31 mouse cellular contexts compared by ENCODE assay signal in genomic region chr10:52170489-52170888, GRCm38 (mm10). TPM values are rescaled to one million over a fixed set of nuclear protein-coding genes. Genes with fewer than 3 reads are reported as not detected.
DNase-seq lines count a peak whose midpoint lies in the region; ATAC-seq and TF ChIP-seq lines count a peak whose summit lies in the region.
"Had no signal": no experiment of that assay in that cellular context is flagged by ENCODE, and none has a peak within 500 bp of the region (broad histone marks: within the 10 kb centered on the region; RNA-seq: fewer than 3 reads in every experiment).

No protein-coding gene starts in this region.

- H3K4me1 ChIP-seq in kidney, embryonic 16.5 days (ENCODE audit: insufficient read depth, low read length): 0 out of 2 replicates have a peak, but pooled peaks cover 5% of the 10 kb centered on the region
- H3K4me1 ChIP-seq in kidney, adult 2 months (ENCODE audit: control insufficient read depth, insufficient read depth, low read length): 0 out of 2 replicates have a peak, but pooled peaks cover 2% of the 10 kb centered on the region
- H3K4me1 ChIP-seq: embryonic facial prominence, embryonic 12.5 days; limb, embryonic 12.5 days; liver, embryonic 15.5 days had no signal

- no peaks in the 10 kb centered on the region for H3K36me3 ChIP-seq in kidney, embryonic 16.5 days (ENCODE audit: insufficient read depth, low read length)
- H3K36me3 ChIP-seq in kidney, adult 2 months (ENCODE audit: control insufficient read depth, insufficient read depth, low read length): no peaks in the 10 kb centered on the region
- H3K36me3 ChIP-seq: embryonic facial prominence, embryonic 12.5 days; limb, embryonic 12.5 days; liver, embryonic 15.5 days had no signal

- DNase-seq in kidney, adult 2 months: no peak
- peak; percentile 30 for DNase-seq in lung, postnatal 36 days
- no peak for DNase-seq in lung, postnatal 4 days
- peak; percentile 59 for DNase-seq in fat pad, adult 2 months (ENCODE audit: extremely low read depth, low read depth, low spot score)
- DNase-seq in heart, adult 11 months: no peak
- DNase-seq in left cerebral cortex, adult 18-20 months (ENCODE audit: low spot score in 2 of 2): no peak
- DNase-seq: cerebellum, adult 11-12 months; cerebellum, adult 9-11 months; embryo, embryonic 11 days; gastrocnemius, adult 2 months; gastrocnemius, postnatal 36 days; kidney, adult 18-20 months; layer of hippocampus, adult 9-11 months; midbrain, embryonic 14.5 days had no signal

- no peak for ATAC-seq in kidney, embryonic 16.5 days (ENCODE audit: low FRiP score, low TSS enrichment)
- ATAC-seq: forebrain, embryonic 16.5 days; Patski had no signal

- TF ChIP-seq POLR2A in kidney, adult 2 months (IDR thresholded peaks at IDR 0.05; ENCODE audit: low read depth, low read length): no peak

- H3K27ac ChIP-seq in kidney, embryonic 16.5 days (ENCODE audit: low read length): 0 out of 2 replicates have a peak overlapping the region, but pooled peaks have one; percentile 15
- no peak overlapping the region for H3K27ac ChIP-seq in kidney, adult 2 months (ENCODE audit: insufficient read depth, low read depth, low read length)
- H3K27ac ChIP-seq: embryonic facial prominence, embryonic 12.5 days; gastrocnemius, adult 2 months; limb, embryonic 12.5 days; liver, embryonic 15.5 days had no signal

- no peaks in the 10 kb centered on the region for H3K9me3 ChIP-seq in kidney, embryonic 16.5 days (ENCODE audit: low read length)
- H3K9me3 ChIP-seq: embryonic facial prominence, embryonic 12.5 days; limb, embryonic 12.5 days; liver, embryonic 15.5 days had no signal

- WGBS in kidney, embryonic 16.5 days: 93% methylated on average over 1 of the region's 1 CpGs
- 90% methylated on average over 1 of the region's 1 CpGs for WGBS in kidney, adult 2 months

- H3K4me2 ChIP-seq in kidney, embryonic 16.5 days (replicated peaks; ENCODE audit: low read depth, low read length): no peak overlapping the region
- H3K4me2 ChIP-seq: embryonic facial prominence, embryonic 12.5 days; limb, embryonic 12.5 days; liver, embryonic 15.5 days had no signal

- no peaks in the 10 kb centered on the region for H3K27me3 ChIP-seq in kidney, embryonic 16.5 days (ENCODE audit: insufficient read depth, low read length)
- no peaks in the 10 kb centered on the region for H3K27me3 ChIP-seq in kidney, adult 2 months (replicated peaks; ENCODE audit: control insufficient read depth, insufficient read depth, low read length)
- H3K27me3 ChIP-seq: CH12.LX; embryonic facial prominence, embryonic 12.5 days; limb, embryonic 12.5 days; liver, embryonic 15.5 days; Patski had no signal

- no peak overlapping the region for H3K4me3 ChIP-seq in kidney, embryonic 16.5 days (ENCODE audit: low read length)
- H3K4me3 ChIP-seq in kidney, adult 2 months (ENCODE audit: insufficient read depth, low read depth, low read length): no peak overlapping the region
- H3K4me3 ChIP-seq: embryonic facial prominence, embryonic 12.5 days; gastrocnemius, adult 2 months; limb, embryonic 12.5 days; liver, embryonic 15.5 days had no signal

- no peak for TF ChIP-seq CTCF in kidney, adult 2 months (conservative IDR thresholded peaks at IDR 0.05; ENCODE audit: insufficient read depth, insufficient read length, low read depth, low read length)

- H3K9ac ChIP-seq in kidney, embryonic 16.5 days (replicated peaks; ENCODE audit: low read length): no peak overlapping the region
- H3K9ac ChIP-seq: embryonic facial prominence, embryonic 12.5 days; limb, embryonic 12.5 days; liver, embryonic 15.5 days had no signal

RNA-seq across cellular contexts. Expression of gene Ros1, which starts 24.6 kb away (rescaled TPM):
- polyA plus RNA-seq in kidney, embryonic 16.5 days (2015; fragmentation: Nextera tagmentation; extraction: Ambion mirVana): 1.7 and 2.1 TPM in 2 replicates
- 0.08 and 0.16 TPM in 2 replicates for polyA plus RNA-seq in kidney, adult 2 months (2012; rRNA removed)
- not detected for total RNA-seq in left cerebral cortex, adult 18-20 months (2021)
- total RNA-seq: adrenal gland, postnatal 14 days; CH12.LX; left cerebral cortex, postnatal 25 days; liver, adult 2 months; monocyte, adult 5-6 weeks had no signal
- polyA plus RNA-seq: C2C12; embryonic facial prominence, embryonic 12.5 days; forebrain, embryonic 11.5 days; forebrain, embryonic 16.5 days; heart, embryonic 14.5 days; hindbrain, embryonic 11.5 days; large intestine, adult 2 months; limb, embryonic 12.5 days; liver, adult 2 months; midbrain, embryonic 14.5 days; neural tube, embryonic 14.5 days had no signal

Comparison
In these comparisons a context has a peak if more than half of its experiments do, and no peak if none do; other contexts are left out.
1. DNase-seq: peak in lung, postnatal 36 days (single experiment) and fat pad, adult 2 months (single experiment); none in kidney, adult 2 months (single experiment), lung, postnatal 4 days (0 of 2), heart, adult 11 months (single experiment) and left cerebral cortex, adult 18-20 months (0 of 2).